Mouse (Mus musculus) liver, embryonic 15.5 days (tissue): ENCODE data around the gene Tor1aip2. TPM values are rescaled to one million over a fixed set of nuclear protein-coding genes. Genes with fewer than 3 reads are reported as not detected.

Experiments used
- ATAC-seq: fragments of 200-750 bp; cut with Nextera tagmentation; 2 replicates; pipeline ENCODE4 v1.8.0; 2017; ENCODE audit warnings: moderate number of reproducible peaks, mild to moderate bottlenecking, moderate library complexity; ENCODE audit not compliant: insufficient read depth
- H3K27ac ChIP-seq: fragments of 300-500 bp; sonication (generic); replicated peaks from 2 replicates; pipeline ENCODE4 v1.5.1; 2015; ENCODE audit warnings: mild to moderate bottlenecking, inconsistent platforms
- H3K27me3 ChIP-seq: fragments of 300-500 bp; sonication (generic); 2 replicates; pipeline ENCODE4 v1.6.1; 2015; ENCODE audit warnings: mild to moderate bottlenecking, inconsistent platforms
- H3K36me3 ChIP-seq: fragments of 300-500 bp; sonication (generic); replicated peaks from 2 replicates; pipeline ENCODE4 v1.6.1; 2015; ENCODE audit warnings: moderate library complexity, mild to moderate bottlenecking, inconsistent platforms
- H3K4me1 ChIP-seq: fragments of 300-500 bp; sonication (generic); replicated peaks from 2 replicates; pipeline ENCODE4 v1.6.1; 2015; ENCODE audit warnings: inconsistent platforms
- H3K4me2 ChIP-seq: fragments of 300-500 bp; sonication (generic); 2 replicates; pipeline ENCODE4 v1.6.1; 2015; ENCODE audit warnings: moderate library complexity, mild to moderate bottlenecking, inconsistent platforms
- H3K4me3 ChIP-seq: fragments of 300-500 bp; sonication (generic); replicated peaks from 2 replicates; pipeline ENCODE4 v1.5.1; 2015; ENCODE audit warnings: mild to moderate bottlenecking, inconsistent platforms
- H3K9ac ChIP-seq: fragments of 300-500 bp; sonication (generic); 2 replicates; pipeline ENCODE4 v1.6.1; 2015; ENCODE audit warnings: moderate library complexity, mild to moderate bottlenecking, inconsistent platforms
- H3K9me3 ChIP-seq: fragments of 300-500 bp; sonication (generic); replicated peaks from 2 replicates; pipeline ENCODE4 v1.6.1; 2016; ENCODE audit warnings: inconsistent platforms
- WGBS: fragments of 180-500 bp; shearing (Covaris S2); methylation state at CpG from one replicate; pipeline ENCODE4 v1.1.7; 2015; ENCODE audit warnings: mixed read lengths; ENCODE audit not compliant: insufficient replicate concordance; 5-methylcytosine and 5-hydroxymethylcytosine counted together
- polyA plus RNA-seq: library from polyadenylated mRNA; unstranded; fragments of >200 nt; fragmentation: Nextera tagmentation; extraction: Ambion mirVana; gene quantifications from 2 replicates; pipeline ENCODE4 v1.2.1, GENCODE M21; 2015

Gene Tor1aip2
- polyA plus RNA-seq, 1 experiment from 2014 or later: 51.2 TPM

- H3K27me3 ChIP-seq: no peaks in the 10 kb centered on the region
- H3K4me1 ChIP-seq: peaks cover 22% of the 10 kb centered on the region
- no peak for ATAC-seq
- 69% methylated on average over 9 of the region's 9 CpGs for WGBS
- H3K36me3 ChIP-seq: no peaks in the 10 kb centered on the region
- no peak overlapping the region for H3K27ac ChIP-seq
- no peak overlapping the region for H3K4me3 ChIP-seq
- no peak overlapping the region for H3K4me2 ChIP-seq
- no peaks in the 10 kb centered on the region for H3K9me3 ChIP-seq
- no peak overlapping the region for H3K9ac ChIP-seq
Measured at GRCm38 (mm10) chr1:156111090-156111489, 75.9 kb downstream of the Tor1aip2 start.

GRCm38 (mm10) chr1:156111728-156112127, 76.5 kb downstream of the Tor1aip2 start:
- Histone ChIP-seq H3K27me3 (no peaks in the 10 kb centered on the region), H3K9ac (no peak overlapping the region), H3K36me3 (no peaks in the 10 kb centered on the region), H3K27ac (no peak overlapping the region), H3K4me1 (peaks cover 28% of the 10 kb centered on the region), H3K9me3 (no peaks in the 10 kb centered on the region), H3K4me2 (no peak overlapping the region), H3K4me3 (no peak overlapping the region)
- no peak for ATAC-seq
- WGBS: 67% methylated on average over 12 of the region's 12 CpGs

GRCm38 (mm10) chr1:156112142-156112541, 76.9 kb downstream of the Tor1aip2 start:
- ATAC-seq: no peak

GRCm38 (mm10) chr1:156113884-156114499, 78.8 kb downstream of the Tor1aip2 start:
- no peak overlapping the region for H3K4me2 ChIP-seq
- 17% methylated on average over 8 of the region's 8 CpGs for WGBS

More at GRCm38 (mm10) chr1:156112142-156112541, 76.9 kb downstream of the Tor1aip2 start:
- H3K4me3 ChIP-seq: no peak overlapping the region
- H3K36me3 ChIP-seq: no peaks in the 10 kb centered on the region
- WGBS: 69% methylated on average over 7 of the region's 7 CpGs
- no peak overlapping the region for H3K9ac ChIP-seq
- no peaks in the 10 kb centered on the region for H3K27me3 ChIP-seq
- no peak overlapping the region for H3K4me2 ChIP-seq
- H3K4me1 ChIP-seq: peaks cover 28% of the 10 kb centered on the region
- no peaks in the 10 kb centered on the region for H3K9me3 ChIP-seq
- H3K27ac ChIP-seq: no peak overlapping the region

GRCm38 (mm10) chr1:156116770-156117169, 81.6 kb downstream of the Tor1aip2 start:
- Histone ChIP-seq H3K4me2 (no peak overlapping the region), H3K27ac (no peak overlapping the region), H3K4me1 (peaks cover 28% of the 10 kb centered on the region), H3K4me3 (no peak overlapping the region), H3K27me3 (no peaks in the 10 kb centered on the region), H3K9me3 (no peaks in the 10 kb centered on the region), H3K9ac (no peak overlapping the region), H3K36me3 (no peaks in the 10 kb centered on the region)
- ATAC-seq: no peak
- WGBS: 15% methylated on average over 3 of the region's 3 CpGs

More at GRCm38 (mm10) chr1:156113884-156114499, 78.8 kb downstream of the Tor1aip2 start:
- no peaks in the 10 kb centered on the region for H3K36me3 ChIP-seq
- no peaks in the 10 kb centered on the region for H3K27me3 ChIP-seq
- ATAC-seq: 0 out of 2 replicates have a peak, but pooled peaks have one; percentile 51
- H3K4me1 ChIP-seq: peaks cover 28% of the 10 kb centered on the region
- no peak overlapping the region for H3K9ac ChIP-seq
- H3K27ac ChIP-seq: 0 out of 2 replicates have a peak overlapping the region, but pooled peaks have one; percentile 24
- no peak overlapping the region for H3K4me3 ChIP-seq
- no peaks in the 10 kb centered on the region for H3K9me3 ChIP-seq

Other genes starting within 250 kb of the Tor1aip2 start
- 31.8 and 40.9 TPM in 2 replicates for gene Qsox1, start 222.5 kb upstream of the Tor1aip2 start, polyA plus RNA-seq
- 5.9 and 6.0 TPM in 2 replicates for gene Cep350, start 62.1 kb upstream of the Tor1aip2 start, polyA plus RNA-seq
- 19.3 and 23.4 TPM in 2 replicates for gene Tor1aip1, start 1.1 kb downstream of the Tor1aip2 start, polyA plus RNA-seq
- 0.12 TPM in 1 of 2 replicates, not detected in the other for gene Fam163a, start 169.6 kb downstream of the Tor1aip2 start, polyA plus RNA-seq